Mouse (Mus musculus): ENCODE results near the gene Hdgfl3.

The Hdgfl3 gene

GRCm38 (mm10) chr7:81865937-81866336, 68.3 kb downstream of the Hdgfl3 start:
- Histone ChIP-seq H3K27me3 (ENCODE audit: insufficient read depth, low read length) (peaks cover 44% of the 10 kb centered on the region), H3K4me3 (replicated peaks; ENCODE audit: low read length) (no peak overlapping the region), H3K36me3 (ENCODE audit: insufficient read depth, low read length) (no peaks in the 10 kb centered on the region), H3K9me3 (ENCODE audit: low read length) (no peaks in the 10 kb centered on the region), H3K4me1 (replicated peaks; ENCODE audit: low read depth, low read length) (peaks cover 46% of the 10 kb centered on the region)
- no peak for TF ChIP-seq CTCF (conservative IDR thresholded peaks at IDR 0.05; ENCODE audit: low read length)
- TF ChIP-seq POU5F1 (IDR thresholded peaks at IDR 0.05; ENCODE audit: borderline replicate concordance, low read length), result no peak
- TF ChIP-seq NANOG (IDR thresholded peaks at IDR 0.05; ENCODE audit: borderline replicate concordance, low read length), result no peak

GRCm38 (mm10) chr7:81864552-81864951, 69.7 kb downstream of the Hdgfl3 start:
- H3K9me3 ChIP-seq (ENCODE audit: low read length), result no peaks in the 10 kb centered on the region
- TF ChIP-seq CTCF (conservative IDR thresholded peaks at IDR 0.05; ENCODE audit: low read length) (no peak), NANOG (IDR thresholded peaks at IDR 0.05; ENCODE audit: borderline replicate concordance, low read length) (no peak), POU5F1 (IDR thresholded peaks at IDR 0.05; ENCODE audit: borderline replicate concordance, low read length) (no peak)

DNA sequence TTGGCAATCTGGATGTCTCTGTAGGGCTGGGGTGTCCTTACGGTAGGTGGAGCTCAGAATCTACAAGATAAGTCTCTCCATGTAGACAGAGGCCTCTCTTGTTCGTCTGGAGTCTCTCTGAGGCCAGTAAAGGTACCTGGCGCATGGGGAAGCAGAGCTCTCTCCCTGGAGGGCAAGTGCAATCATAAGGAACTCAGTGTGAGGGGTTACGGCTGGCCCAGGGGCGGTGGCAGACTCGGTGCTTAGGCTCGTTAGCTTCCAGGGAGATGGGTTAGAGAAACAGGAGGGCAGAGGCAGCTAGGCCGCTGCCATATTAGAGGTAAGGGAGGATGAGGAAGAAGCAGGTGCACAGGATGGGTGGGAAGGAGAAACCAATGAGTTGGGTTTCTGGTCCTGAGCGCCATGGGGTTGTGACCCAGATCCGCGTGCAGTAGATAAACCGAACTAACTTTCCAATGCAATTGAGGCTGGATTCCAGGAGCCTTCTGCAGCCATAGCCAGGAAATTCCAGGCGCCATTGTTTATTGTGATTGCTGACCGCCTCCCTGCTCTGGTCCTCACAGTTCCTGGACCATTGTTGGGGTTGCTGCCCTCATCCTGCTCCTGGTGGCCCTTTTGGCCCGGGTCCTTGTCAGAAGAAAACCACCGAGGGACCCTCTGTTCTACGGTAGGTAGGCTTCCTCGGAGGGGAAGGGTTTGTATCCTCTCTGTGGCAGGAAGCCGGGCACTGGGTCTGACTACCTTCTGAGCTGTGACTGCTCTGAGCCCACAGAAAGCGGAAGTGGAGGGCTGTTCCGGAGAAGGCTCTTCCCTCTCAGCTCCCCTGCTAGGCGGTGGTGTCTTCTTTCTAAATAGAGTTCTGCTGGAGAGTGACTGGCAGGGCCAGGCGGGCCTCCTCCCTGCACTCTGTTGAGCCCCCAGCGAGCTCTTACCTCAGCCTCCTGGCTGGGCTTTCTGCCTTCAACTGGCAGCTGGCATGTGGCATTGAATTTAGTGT, 71.4 kb downstream of the Hdgfl3 start:
- Histone ChIP-seq H3K9me3 (ENCODE audit: low read length) (no peaks in the 10 kb centered on the region), H3K4me1 (replicated peaks; ENCODE audit: low read depth, low read length) (peaks cover 50% of the 10 kb centered on the region), H3K4me3 (replicated peaks; ENCODE audit: low read length) (peak overlapping the region; percentile 39), H3K36me3 (ENCODE audit: insufficient read depth, low read length) (no peaks in the 10 kb centered on the region), H3K27me3 (ENCODE audit: insufficient read depth, low read length) (peaks cover 63% of the 10 kb centered on the region)
- TF ChIP-seq POU5F1 (IDR thresholded peaks at IDR 0.05; ENCODE audit: borderline replicate concordance, low read length), result no peak
- TF ChIP-seq NANOG (IDR thresholded peaks at IDR 0.05; ENCODE audit: borderline replicate concordance, low read length), result no peak

More at GRCm38 (mm10) chr7:81864552-81864951, 69.7 kb downstream of the Hdgfl3 start:
- Histone ChIP-seq H3K27me3 (ENCODE audit: insufficient read depth, low read length) (peaks cover 51% of the 10 kb centered on the region), H3K4me3 (replicated peaks; ENCODE audit: low read length) (no peak overlapping the region), H3K36me3 (ENCODE audit: insufficient read depth, low read length) (no peaks in the 10 kb centered on the region), H3K4me1 (replicated peaks; ENCODE audit: low read depth, low read length) (peaks cover 50% of the 10 kb centered on the region)

DNA sequence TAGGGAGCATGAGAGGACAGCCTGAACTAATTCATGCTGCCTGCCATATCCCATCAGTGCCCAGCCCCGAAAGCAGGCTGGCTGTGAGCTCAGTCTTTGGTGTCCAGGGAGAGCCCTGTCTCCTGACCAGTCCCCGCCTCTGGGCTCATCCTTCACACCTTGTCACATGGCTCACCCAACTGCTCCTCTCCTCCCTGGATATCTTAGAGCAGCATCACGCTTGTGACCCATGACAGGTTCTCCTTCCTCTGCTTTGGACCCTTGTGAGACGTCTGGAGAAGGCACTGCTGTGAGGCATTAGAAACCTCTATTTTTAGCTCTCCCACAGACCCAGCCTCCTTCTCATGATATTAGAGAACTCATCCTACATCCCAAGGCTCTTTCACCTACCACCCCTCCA, 72.4 kb downstream of the Hdgfl3 start:
- Histone ChIP-seq H3K4me1 (replicated peaks; ENCODE audit: low read depth, low read length) (peaks cover 46% of the 10 kb centered on the region), H3K9me3 (ENCODE audit: low read length) (no peaks in the 10 kb centered on the region), H3K4me3 (replicated peaks; ENCODE audit: low read length) (no peak overlapping the region), H3K27me3 (ENCODE audit: insufficient read depth, low read length) (peaks cover 73% of the 10 kb centered on the region), H3K36me3 (ENCODE audit: insufficient read depth, low read length) (no peaks in the 10 kb centered on the region)
- TF ChIP-seq POU5F1 (IDR thresholded peaks at IDR 0.05; ENCODE audit: borderline replicate concordance, low read length) (no peak), NANOG (IDR thresholded peaks at IDR 0.05; ENCODE audit: borderline replicate concordance, low read length) (no peak), CTCF (conservative IDR thresholded peaks at IDR 0.05; ENCODE audit: low read length) (no peak)

- Histone ChIP-seq H3K4me3 (replicated peaks; ENCODE audit: low read length) (no peak overlapping the region), H3K9me3 (ENCODE audit: low read length) (no peaks in the 10 kb centered on the region), H3K4me1 (replicated peaks; ENCODE audit: low read depth, low read length) (peaks cover 42% of the 10 kb centered on the region), H3K36me3 (ENCODE audit: insufficient read depth, low read length) (no peaks in the 10 kb centered on the region), H3K27me3 (ENCODE audit: insufficient read depth, low read length) (peaks cover 77% of the 10 kb centered on the region)
- no peak for TF ChIP-seq POU5F1 (IDR thresholded peaks at IDR 0.05; ENCODE audit: borderline replicate concordance, low read length)
- no peak for TF ChIP-seq CTCF (conservative IDR thresholded peaks at IDR 0.05; ENCODE audit: low read length)
- no peak for TF ChIP-seq NANOG (IDR thresholded peaks at IDR 0.05; ENCODE audit: borderline replicate concordance, low read length)
These were observed 72.8 kb downstream of the Hdgfl3 start for GRCm38 (mm10) chr7:81861461-81861860.

- Histone ChIP-seq H3K36me3 (ENCODE audit: insufficient read depth, low read length) (no peaks in the 10 kb centered on the region), H3K4me3 (replicated peaks; ENCODE audit: low read length) (no peak overlapping the region), H3K4me1 (replicated peaks; ENCODE audit: low read depth, low read length) (peaks cover 45% of the 10 kb centered on the region), H3K9me3 (ENCODE audit: low read length) (no peaks in the 10 kb centered on the region), H3K27me3 (ENCODE audit: insufficient read depth, low read length) (peaks cover 80% of the 10 kb centered on the region)
- TF ChIP-seq NANOG (IDR thresholded peaks at IDR 0.05; ENCODE audit: borderline replicate concordance, low read length) (no peak), CTCF (conservative IDR thresholded peaks at IDR 0.05; ENCODE audit: low read length) (no peak), POU5F1 (IDR thresholded peaks at IDR 0.05; ENCODE audit: borderline replicate concordance, low read length) (no peak)
These were observed 73.3 kb downstream of the Hdgfl3 start for GRCm38 (mm10) chr7:81860996-81861395.

GRCm38 (mm10) chr7:81860071-81860470, 74.2 kb downstream of the Hdgfl3 start:
- no peaks in the 10 kb centered on the region for H3K9me3 ChIP-seq (ENCODE audit: low read length)
- H3K36me3 ChIP-seq (ENCODE audit: insufficient read depth, low read length), result no peaks in the 10 kb centered on the region
- peaks cover 48% of the 10 kb centered on the region for H3K4me1 ChIP-seq (replicated peaks; ENCODE audit: low read depth, low read length)
- TF ChIP-seq CTCF (conservative IDR thresholded peaks at IDR 0.05; ENCODE audit: low read length), result no peak
- TF ChIP-seq POU5F1 (IDR thresholded peaks at IDR 0.05; ENCODE audit: borderline replicate concordance, low read length), result no peak
- no peak for TF ChIP-seq NANOG (IDR thresholded peaks at IDR 0.05; ENCODE audit: borderline replicate concordance, low read length)
- peaks cover 80% of the 10 kb centered on the region for H3K27me3 ChIP-seq (ENCODE audit: insufficient read depth, low read length)
- H3K4me3 ChIP-seq (replicated peaks; ENCODE audit: low read length), result peak overlapping the region; percentile 79; the same call in 1 of the 2 replicates

DNA sequence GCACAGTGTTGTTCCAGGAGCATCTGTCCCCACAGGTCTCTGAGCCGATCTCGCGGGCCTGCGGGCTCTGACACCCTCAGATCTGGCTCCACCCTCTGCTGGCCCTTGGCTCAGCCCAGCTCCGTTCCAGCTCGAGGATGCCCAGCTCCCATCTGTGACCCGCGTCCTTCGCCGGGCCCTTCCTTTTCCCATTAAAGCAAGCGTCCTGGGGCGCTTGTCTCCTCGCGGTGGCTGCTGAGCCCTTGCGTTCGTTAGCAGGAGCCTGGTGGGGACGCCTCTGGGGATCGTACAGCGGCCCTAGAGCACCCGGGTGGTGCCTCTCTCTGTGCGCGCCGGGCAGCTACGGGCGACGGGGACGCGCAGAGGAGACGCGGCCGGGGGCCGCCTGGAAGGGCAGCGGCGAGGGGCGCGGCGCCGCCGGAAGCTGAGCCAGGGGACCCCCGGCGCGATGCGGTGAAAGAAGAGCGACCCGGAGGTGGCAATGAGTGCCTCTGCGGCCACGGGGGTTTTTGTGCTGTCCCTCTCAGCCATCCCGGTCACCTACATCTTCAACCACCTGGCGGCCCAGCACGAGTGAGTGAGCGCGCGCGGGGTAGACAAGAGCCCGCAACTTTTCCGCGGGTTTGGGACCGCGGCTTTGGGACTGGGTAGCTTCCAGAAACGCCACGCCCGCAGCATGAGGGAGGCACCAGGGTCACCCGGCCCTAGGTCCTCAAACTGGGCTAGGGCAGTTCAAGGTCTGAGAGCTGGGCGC, 75.1 kb downstream of the Hdgfl3 start, which contains the start of gene Tm6sf1:
Gene Tm6sf1 (plus strand): TSS at position 34 of the 754 bp plus-strand sequence.
- Histone ChIP-seq H3K36me3 (ENCODE audit: insufficient read depth, low read length) (no peaks in the 10 kb centered on the region), H3K9me3 (ENCODE audit: low read length) (peaks cover 4% of the 10 kb centered on the region; the same call in 1 of the 2 replicates), H3K27me3 (ENCODE audit: insufficient read depth, low read length) (peaks cover 80% of the 10 kb centered on the region), H3K4me1 (replicated peaks; ENCODE audit: low read depth, low read length) (peaks cover 46% of the 10 kb centered on the region), H3K4me3 (replicated peaks; ENCODE audit: low read length) (peak within 1 kb of the TSS; percentile 79)
- no peak for TF ChIP-seq POU5F1 (IDR thresholded peaks at IDR 0.05; ENCODE audit: borderline replicate concordance, low read length)
- no peak for TF ChIP-seq CTCF (conservative IDR thresholded peaks at IDR 0.05; ENCODE audit: low read length)
- TF ChIP-seq NANOG (IDR thresholded peaks at IDR 0.05; ENCODE audit: borderline replicate concordance, low read length), result no peak
